Mouse (Mus musculus): ENCODE measurements around the gene Rrp1. TPM values are rescaled to one million over a fixed set of nuclear protein-coding genes. Genes with fewer than 3 reads are reported as not detected.
A peak's percentile ranks its signal among the peaks of the same experiment; 100 is the strongest.

Rrp1 gene
- total RNA-seq (2021), result 100 to 1,000 TPM; 132 to 138 TPM

DNA sequence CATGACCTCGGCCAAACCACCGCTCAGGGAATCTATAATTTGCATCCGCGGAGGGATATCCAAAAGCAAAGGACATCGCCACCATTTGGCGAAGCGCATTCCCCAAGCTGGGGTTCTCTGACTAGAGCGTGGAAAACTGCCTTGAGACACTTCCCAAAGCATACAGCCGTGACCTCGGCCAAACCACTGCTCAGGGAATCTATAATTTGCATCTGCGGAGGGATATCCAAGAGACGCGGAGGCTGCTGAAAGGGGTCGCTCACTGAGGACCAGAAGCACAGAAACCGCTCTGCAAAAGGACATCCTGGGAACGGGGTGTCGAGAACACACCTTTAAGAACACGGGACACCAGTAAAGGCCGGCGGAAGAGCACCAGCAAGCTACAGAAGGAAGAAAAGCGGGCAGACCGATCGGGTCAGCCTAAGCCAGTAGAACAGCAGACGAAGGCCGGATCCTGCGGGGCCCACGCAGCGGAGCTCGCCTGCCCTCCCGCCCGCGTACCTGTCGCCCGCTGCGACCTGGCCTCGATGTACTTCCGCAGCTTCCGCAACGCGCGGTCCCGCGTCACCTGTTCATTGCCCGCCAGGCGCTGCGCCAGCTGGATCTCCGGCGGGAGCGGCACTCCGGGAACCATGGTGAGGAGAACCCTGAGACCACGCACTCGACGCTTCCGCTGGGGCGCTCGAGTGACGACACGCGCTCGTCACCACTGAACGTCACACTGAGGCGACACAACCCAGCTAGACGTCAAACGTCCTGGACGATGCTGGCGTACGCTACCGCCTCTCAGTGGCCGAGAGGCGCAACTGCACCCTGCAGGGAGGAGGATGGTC, at the start of gene Rrp1:
Gene Rrp1, minus strand, starts transcription at position 725 of the 833 bp plus-strand sequence.
- DNase-seq, result peak; percentile 95

DNA sequence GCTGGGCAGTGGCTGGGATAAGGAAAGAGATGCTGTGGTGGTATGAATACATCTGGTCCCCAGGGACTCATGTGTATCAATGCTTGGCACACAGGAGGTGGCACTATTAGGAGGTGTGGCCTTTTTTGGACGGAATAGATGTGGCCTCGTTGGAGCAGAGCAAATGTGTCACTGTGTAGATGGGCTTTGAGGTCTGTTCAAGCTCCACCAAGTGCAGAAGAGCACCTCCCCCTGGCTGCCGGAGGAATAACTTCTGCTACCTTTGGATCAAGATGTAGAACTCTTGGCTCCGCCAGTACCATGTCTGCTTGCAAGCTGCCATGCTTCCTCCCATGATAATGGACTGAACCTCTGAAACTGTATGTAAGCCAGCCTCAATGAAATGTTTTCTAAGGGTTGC, 48.9 kb upstream of the Rrp1 start:
- no peak for DNase-seq

DNA sequence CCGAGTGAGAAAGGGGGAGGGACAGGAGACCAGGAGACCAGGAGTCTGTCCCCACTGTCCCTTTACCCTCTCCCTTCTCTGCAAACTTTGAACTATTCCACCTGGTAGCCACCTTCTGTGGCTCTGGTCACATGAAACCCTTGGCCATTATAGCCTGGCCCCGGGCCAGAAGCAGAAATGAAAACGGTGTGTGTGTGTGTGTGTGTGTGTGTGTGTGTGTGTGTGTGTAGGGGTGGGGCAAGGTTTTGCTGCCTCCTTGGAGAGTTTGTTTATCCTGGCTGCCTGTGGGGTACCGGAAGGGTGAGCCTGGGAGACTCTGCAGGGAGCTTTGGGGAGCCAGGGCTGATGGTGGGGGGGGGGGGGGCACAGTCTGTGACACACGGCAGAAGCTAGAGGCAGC, 47.6 kb upstream of the Rrp1 start:
- DNase-seq, result no peak

DNA sequence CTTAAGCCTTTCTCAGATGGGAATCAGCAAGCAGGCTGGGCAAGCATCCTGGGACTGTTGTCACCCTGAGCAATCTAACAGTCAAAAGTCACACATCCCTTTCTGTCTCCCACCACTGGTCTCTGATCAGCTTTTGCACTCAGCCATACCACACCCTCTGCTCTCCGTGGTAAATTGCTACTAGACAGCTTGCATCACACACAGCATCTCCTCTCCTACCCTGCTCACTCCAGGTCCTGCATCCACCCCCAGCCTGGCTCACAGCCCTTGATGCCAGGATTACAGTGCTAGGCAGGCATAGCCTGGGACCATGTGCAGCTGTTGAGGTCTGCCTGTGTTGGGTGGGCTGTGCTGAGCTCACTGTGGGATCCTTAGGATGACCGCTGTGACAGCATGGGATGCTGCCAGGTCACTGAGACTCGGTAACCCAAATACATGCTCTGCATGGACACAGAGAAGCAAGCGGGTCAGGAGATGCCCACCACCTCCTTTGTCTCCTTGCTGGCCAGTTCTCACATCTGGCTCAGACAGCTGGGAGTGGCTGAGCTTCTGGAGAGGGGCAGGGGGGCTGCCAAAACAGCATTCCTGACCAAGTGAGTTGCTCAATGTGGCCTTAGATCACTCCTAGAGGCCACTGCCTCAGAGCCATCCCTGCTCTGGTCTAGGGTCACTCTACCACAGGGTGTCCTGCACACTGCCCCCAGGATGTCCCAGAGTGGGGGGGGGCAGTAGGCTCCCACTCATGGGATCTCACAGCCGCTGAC, 45.7 kb upstream of the Rrp1 start:
- DNase-seq, result no peak

DNA sequence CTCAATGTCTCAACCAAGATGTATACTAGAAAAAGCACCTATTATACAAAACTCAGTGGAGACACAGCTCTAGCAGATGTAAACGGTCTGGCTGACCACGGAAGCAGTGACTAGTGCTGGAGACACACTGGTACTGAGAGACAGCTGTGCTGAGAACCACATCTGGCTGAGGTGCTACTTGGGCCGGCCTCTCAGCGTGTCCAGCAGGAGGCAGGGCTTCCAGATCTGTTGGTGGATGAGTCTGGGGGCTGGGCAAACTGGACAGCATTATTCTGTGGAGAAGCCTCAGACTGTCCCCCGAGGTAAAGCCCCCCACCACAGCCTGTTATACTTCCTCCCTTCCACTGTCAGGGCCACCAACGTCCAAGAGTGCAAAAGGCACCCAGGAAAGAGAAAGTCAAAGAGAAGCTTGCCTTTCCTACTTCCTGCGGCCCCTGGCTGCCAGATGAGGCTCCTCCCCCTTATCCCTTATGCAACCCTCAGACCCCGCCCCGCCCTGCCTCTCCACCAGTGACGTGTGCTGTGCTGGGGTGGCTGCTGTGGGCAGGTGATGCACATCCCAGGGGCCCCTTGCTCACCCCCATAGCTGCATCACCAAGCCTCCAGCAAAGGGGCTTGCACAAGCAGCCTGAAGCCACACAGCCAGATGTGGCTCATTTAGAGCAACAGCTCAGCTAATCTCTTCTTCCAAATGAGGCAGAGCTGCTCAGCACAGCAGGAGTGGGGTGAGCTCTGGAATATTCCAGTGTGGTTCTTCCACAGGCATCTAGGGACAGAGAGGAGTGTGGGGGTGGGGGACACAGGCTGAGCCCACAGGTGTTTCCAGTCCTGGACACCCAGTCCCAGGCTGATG, 44.9 kb upstream of the Rrp1 start:
- peak; percentile 56 for DNase-seq

DNA sequence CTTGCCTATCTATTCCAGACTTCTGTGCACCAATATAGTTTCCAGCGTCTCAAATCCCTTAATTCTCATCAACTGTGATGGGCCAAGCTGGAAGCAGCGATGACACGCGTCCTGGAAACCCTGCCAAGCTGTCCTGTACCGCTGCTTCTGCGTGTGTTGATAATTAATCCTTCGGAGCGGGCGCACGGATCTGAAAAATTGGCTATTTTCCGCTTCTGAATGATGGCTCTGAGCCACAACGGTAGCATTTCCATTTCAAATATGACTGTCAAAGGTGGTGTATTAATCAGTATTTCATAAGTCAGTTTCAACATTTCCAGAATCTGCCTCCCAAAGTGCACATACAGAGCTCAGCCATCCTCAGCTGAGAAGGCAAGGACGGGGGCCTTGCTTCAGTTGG, 43.9 kb upstream of the Rrp1 start:
- DNase-seq, result no peak

DNA sequence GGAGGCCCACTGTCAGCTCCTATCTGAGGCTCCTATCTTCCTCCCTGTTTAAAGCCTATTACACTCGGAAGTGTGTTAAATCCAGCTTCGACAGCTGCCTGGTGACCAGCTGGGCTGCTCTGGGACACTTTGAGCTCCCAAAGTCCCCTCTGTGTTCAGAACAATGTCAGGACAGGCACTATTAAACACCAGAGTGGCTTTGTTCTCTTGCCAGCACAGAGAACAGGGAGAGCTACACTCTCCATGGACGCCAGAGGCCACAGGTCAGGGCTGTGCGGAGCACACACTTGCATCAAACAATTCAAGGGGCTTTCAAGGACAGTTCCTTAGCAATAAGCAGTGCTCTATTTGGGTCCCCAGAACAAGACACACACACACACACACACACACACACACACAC, 39.8 kb upstream of the Rrp1 start:
- DNase-seq, result no peak

DNA sequence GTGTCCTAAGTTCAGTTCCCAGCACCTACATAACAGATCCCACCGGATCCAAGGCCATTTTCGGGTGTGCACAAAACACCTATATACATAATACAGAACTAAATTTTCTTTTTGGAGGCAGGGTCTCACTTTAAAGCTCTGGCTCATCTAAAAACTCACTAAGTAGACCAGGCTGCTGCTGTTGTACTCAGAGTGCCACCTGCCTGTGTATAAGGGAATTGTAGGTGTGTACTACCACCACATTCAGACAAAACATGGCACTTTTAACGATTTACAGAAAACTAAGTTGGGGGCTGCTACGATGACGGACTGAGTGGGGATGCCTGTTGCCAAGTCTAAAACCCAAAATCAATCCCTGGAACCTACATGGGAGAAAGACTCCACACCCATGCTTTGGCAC, 37.9 kb upstream of the Rrp1 start:
- DNase-seq, result no peak

DNA sequence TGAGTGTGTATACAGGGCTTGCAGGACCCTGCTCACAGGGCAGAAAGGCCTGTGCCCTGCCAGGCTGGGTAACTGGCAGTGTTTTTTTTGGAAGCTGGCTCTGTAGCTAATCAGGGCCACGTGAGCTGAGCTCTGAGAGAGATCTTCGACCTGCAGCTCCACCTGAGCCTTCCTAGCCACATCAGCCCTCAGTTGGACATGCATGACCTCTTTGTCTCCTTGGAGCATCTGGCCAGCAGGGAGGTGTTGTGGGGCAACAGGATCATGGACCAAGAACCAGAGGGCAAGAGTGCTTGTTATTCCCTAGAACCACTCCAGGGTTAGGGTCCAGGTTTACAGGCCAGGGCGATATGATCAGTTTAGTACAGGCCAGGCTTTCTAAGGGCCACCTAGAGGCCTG, 34.6 kb upstream of the Rrp1 start:
- DNase-seq, result no peak

DNA sequence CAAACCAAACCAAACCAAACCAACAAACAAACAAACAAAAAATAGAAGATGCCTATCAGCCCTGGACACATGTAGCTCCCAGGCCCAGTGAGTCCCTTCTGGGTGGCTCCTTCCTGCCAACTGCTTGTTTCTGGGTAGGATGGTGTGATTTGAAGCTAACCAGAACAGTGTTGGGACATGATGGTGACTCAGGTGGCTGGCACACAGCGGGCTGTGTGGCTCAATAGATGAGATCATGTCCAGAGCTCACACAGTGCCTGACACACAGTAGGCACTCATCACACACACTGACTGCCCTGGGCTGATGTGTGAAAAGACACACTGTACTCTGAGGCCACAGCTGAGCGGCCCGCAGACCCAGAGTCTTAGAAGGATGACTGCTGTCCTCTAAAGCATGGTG, 33.4 kb upstream of the Rrp1 start:
- no peak for DNase-seq

DNA sequence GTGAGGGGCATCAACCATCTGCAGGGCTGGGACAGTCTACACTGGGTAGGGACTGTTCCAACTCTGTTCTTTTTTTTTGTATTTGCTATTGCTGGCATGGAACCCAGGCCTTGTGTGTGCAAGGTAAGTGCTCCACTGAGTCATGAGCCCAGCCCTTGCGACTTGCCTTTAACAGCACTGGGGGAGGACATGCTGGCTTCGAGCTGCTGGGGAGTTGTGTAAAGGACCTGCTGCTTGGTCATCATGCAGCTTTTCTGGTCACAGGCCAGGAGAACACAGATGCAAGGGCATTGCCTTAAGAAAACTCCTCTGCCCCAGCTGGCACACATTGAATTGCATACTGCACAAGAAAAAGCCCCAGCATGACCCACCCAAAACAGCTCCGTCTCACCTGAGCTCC, 29.4 kb upstream of the Rrp1 start:
- DNase-seq, result no peak

DNA sequence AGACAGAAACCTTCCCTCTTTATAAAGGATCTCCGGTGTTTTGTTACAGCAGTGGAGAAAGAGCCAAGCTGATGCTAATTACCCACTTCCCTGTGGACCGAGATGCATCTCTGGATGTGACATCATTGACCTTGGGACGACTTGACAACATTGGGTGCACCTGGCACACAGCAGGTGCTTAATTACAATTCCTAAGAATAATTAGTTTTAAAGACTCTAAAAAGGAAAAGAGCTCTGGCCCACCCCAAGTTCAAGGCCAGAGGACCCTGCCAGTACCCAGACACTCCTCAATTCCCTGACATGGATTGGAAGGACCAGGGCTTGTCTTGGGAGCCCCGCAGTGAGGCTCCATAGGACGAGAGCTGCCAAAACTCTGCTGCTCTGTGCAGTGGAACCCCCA, 28.8 kb upstream of the Rrp1 start:
- no peak for DNase-seq

DNA sequence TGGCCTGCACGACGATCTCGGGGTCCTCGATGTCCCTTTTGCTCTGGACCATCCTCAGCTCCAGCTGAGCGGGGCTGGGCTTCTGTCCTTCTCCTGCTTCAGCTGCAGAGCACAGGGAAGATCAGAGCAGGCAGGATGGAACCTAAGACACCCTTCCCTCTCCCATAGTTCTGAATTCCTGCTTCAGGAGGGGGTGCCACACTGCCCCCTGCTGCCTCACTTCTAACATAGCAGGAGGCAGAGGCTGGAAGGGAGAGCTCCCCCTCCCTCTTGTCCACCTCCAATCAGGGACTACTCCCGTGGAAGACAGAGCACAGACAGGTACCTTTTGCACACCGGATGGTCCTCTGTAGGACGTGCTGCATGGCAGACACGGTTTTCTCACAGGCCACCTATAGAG, 28.0 kb upstream of the Rrp1 start:
- DNase-seq, result peak; percentile 30

DNA sequence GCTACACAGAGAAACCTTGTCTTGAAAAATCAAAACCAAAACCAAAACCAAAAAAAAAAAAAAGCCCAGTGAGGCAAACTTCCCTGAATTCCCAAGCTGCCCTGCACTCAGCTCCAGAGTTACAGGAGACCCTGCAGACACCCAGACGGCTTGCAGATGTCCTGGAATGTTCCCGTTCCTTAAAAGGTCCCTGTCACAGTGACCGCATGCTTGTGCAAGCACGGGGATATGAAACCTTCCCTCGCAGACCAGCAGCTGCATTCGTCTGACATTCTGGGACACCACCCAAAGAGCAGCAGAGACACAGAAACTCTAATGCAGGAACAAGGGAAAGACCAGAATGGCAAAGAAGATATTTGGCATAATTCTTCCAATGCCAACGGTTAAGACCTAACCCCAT, 27.1 kb upstream of the Rrp1 start:
- DNase-seq, result no peak

DNA sequence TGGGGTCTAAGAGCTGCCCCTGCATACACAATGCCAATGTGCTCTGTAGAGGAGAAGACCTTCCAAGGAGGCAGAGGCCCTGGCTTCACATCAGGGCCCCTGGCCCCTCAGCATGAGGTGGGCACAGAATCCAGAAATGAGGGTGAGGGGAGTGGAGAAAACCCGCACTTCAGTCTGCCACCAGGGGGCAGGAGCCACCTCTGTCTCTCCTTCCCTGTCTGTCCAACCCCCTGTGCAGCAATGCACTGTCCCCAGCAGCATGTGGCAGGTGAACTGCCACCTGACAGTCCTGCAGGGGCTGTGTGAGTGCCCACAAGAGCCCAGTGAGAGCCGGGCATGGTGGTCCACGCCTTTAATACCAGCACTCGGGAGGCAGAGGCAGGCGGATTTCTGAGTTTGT, 26.7 kb upstream of the Rrp1 start:
- DNase-seq, result no peak

DNA sequence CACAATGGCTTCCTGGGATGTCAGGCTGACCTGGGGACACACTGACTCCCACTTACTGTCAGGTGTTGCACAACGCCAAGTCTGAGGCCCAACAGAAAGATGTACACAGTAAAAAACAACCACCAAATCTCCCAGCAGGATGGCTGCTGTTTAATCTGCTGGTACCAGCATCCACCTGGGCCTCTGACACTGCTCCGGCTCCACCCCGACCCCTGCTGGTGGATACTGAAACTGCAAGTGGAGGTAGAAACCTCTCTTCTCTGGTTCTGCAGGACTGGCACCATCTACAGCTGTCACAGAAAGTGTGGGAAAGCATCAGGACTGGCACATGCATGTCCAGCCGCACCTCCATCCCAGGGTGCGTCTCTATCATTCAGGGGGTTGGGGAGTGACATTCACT, 25.3 kb upstream of the Rrp1 start:
- peak; percentile 88 for DNase-seq

DNA sequence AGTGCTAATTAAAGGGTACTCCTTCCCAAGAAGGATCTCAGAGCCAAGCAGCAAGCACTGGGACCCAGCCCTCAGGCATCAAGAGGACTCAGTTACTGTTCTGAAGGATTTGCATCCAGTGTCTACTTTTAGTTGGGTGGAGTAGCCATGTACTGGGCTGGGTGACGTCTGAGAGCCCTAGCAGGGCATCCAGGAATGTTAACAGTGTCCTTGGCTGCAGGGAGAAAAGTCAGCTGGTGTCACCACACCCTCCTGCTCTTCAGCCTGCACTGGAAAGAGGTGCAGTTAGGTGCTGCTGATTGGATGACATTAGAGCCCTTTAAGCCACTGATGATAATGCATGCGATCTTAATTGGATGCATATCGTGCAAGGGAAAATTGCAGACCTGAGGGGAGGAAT, 20.0 kb upstream of the Rrp1 start:
- no peak for DNase-seq

DNA sequence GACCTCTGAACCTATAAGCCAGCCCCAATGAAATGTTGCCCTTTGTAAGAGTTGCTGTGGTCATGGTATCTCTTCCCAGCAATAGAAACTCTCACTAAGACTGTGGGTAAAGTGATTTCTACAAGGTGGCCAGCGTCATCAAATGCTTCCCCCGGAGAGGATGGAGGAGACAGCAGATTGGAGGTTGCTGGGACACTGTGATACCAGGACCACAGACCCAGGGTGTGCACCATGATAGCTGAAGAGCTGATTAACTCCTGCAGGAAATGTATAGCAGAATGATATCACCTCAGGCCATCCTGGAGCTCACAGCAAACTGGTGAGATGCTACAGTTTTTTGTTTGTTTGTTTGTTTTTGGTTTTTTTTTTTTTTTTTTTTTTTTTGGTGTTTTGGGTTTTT, 16.9 kb upstream of the Rrp1 start:
- DNase-seq, result no peak

DNA sequence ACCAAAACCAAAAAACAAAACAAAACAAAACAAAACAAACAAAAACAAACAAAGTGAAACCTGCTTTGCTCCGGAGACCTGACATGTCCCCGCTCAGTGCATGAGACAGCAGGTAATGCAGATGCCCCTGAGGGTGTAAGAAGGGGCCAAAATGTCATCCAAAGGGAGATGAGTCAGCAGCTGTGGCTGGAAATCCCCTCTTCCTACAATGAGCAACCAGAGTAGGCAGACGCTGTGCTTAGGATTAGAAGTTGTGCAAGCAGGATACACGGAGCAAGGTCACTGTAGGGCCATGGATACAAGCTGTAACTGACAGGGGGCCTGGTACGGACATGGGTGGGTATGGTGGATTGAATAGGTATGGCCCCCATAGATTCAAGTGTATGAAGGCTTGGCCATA, 16.3 kb upstream of the Rrp1 start:
- no peak for DNase-seq

DNA sequence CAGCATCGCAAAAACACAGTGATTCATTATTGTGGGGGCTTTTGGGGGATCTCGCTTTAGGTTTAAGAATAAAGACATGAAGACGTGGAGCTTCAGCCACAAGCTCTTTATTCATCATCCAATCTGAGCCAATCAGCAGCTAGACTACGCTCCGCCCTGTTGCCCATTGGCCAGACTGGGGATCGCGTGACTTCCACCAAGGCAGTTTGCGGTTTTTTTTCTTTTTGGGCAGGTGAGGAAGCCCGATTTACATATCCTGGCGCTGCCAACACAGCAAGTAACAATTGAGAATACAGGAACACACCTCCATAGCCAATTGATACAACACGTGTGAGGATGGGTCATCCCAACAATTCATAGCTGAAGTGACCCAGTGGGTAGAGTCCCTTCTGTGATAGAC, 15.2 kb upstream of the Rrp1 start:
- no peak for DNase-seq

DNA sequence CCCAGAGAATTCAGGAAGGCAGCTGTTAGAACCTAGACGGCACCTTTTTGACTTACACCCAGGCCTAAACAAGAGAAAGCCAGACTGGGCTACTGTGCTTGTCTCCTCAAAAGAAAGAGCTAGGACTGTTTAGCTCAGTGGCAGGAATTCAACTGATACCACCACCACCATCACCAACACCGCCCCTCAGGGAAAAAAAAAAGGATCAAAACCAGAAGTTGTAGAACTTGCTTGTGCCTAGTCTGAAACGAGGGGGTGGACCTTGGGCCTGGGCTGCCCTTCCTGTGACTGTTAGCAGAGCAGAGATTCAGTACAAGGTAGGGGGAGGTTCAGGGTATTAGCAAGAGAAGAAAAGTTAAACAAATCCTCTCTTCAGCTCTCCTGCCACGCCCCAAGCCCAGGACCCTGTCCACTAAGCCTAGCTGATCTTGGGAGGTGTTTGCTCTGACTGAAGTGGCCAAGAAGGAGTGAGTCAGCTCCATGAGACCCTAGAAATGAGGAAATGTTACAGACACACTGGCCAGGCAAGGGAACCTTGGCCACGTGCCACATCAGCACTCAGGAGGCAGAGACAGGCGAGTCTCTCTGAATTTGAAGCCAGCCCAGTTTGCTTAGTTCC, 13.4 kb upstream of the Rrp1 start:
- DNase-seq, result peak; percentile 29

DNA sequence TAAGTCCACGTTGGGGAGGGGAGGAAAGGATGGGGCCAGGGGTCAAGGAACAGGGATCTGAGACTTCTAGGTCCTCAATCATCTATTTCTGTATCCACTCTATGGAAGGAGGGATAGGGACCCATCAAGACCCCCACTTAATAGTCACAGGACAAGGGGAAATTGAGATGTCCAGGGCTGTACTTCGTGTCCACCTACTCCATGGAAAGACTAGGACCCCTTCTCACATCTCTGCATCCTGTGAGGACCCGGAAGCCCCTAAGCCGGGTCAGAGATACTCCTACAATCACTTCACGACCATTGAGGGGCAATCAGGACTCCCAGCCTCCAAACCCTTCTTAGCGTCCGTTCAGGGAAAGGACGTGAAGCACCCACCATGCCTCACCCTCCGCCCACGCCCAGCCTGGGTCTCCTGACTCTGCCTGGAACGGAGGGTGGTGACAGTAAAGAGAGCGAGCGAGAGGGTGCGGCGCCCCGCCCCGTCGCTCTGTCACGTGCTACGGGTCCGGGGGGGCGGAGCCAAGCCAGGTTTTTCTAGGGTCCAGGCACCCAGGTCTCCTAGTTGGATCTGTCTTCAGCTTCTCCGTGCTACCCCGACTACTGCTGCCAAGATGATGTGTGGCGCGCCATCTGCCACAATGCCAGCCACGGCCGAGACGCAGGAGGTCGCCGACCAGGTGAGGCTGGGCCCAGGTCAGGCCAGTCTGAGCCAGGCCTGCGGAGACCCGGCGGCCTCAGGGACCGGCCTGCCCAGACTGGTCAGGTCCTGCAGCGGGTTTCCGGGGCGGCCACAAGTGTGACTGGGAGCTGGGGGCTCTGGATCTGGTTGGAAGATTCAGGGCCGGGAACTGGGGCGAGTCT, 12.6 kb upstream of the Rrp1 start, which contains the start of gene Cstb:
Gene Cstb, plus strand, starts transcription at position 489 of the 861 bp plus-strand sequence.
- peak; percentile 85 for DNase-seq
